Mouse (Mus musculus) embryonic facial prominence, embryonic 15.5 days (tissue): ENCODE results near the gene a. TPM values are rescaled to one million over a fixed set of nuclear protein-coding genes. Genes with fewer than 3 reads are reported as not detected.
"Not testable (repeated sequence)": the region's sequence is repeated elsewhere in the genome, so short reads cannot be mapped to it uniquely, and the experiment has no call there.

Experiments
- ATAC-seq: fragments of 200-750 bp; cut with Nextera tagmentation; 2 replicates; pipeline ENCODE4 v1.8.0; 2017; ENCODE audit warnings: low read depth, moderate TSS enrichment; ENCODE audit not compliant: insufficient number of reproducible peaks, low FRiP score, low TSS enrichment
- H3K27ac ChIP-seq: fragments of 300-500 bp; sonication (generic); replicated peaks from 2 replicates; pipeline ENCODE4 v1.5.1; 2015; ENCODE audit warnings: mild to moderate bottlenecking, inconsistent platforms
- H3K27me3 ChIP-seq: fragments of 300-500 bp; sonication (generic); 2 replicates; pipeline ENCODE4 v1.6.1; 2015; ENCODE audit warnings: inconsistent platforms
- H3K36me3 ChIP-seq: fragments of 300-500 bp; sonication (generic); 2 replicates; pipeline ENCODE4 v1.6.1; 2015; ENCODE audit warnings: mild to moderate bottlenecking, inconsistent platforms
- H3K4me1 ChIP-seq: fragments of 300-500 bp; sonication (generic); 2 replicates; pipeline ENCODE4 v1.6.1; 2015; ENCODE audit warnings: inconsistent platforms
- H3K4me2 ChIP-seq: fragments of 300-500 bp; sonication (generic); replicated peaks from 2 replicates; pipeline ENCODE4 v1.6.1; 2015; ENCODE audit warnings: mild to moderate bottlenecking, inconsistent platforms
- H3K4me3 ChIP-seq: fragments of 300-500 bp; sonication (generic); replicated peaks from 2 replicates; pipeline ENCODE4 v1.5.1; 2015; ENCODE audit warnings: mild to moderate bottlenecking, inconsistent platforms
- H3K9ac ChIP-seq: fragments of 300-500 bp; sonication (generic); 2 replicates; pipeline ENCODE4 v1.6.1; 2015; ENCODE audit warnings: inconsistent platforms
- H3K9me3 ChIP-seq: fragments of 300-500 bp; sonication (generic); replicated peaks from 2 replicates; pipeline ENCODE4 v1.6.1; 2016; ENCODE audit warnings: inconsistent platforms
- WGBS: fragments of 180-500 bp; shearing (Covaris S2); methylation state at CpG from one replicate; pipeline ENCODE4 v1.1.7; 2015; 5-methylcytosine and 5-hydroxymethylcytosine counted together
- polyA plus RNA-seq: library from polyadenylated mRNA; unstranded; fragments of >200 nt; fragmentation: Nextera tagmentation; extraction: Ambion mirVana; gene quantifications from 2 replicates; pipeline ENCODE4 v1.2.1, GENCODE M21; 2015

The a gene
- polyA plus RNA-seq, 1 experiment from 2014 or later: 18.8 TPM

GRCm38 (mm10) chr2:155011086-155011656, 220.0 kb downstream of the a start:
- H3K27me3 ChIP-seq: no peaks in the 10 kb centered on the region
- H3K27ac ChIP-seq: no peak overlapping the region
- no peaks in the 10 kb centered on the region for H3K9me3 ChIP-seq
- WGBS: 45% methylated on average over 3 of the region's 3 CpGs
- ATAC-seq: no peak
- no peak overlapping the region for H3K9ac ChIP-seq
- H3K4me2 ChIP-seq: no peak overlapping the region
- H3K36me3 ChIP-seq: no peaks in the 10 kb centered on the region
- no peak overlapping the region for H3K4me3 ChIP-seq
- no peaks in the 10 kb centered on the region; the same call in 1 of the 2 replicates for H3K4me1 ChIP-seq

- no peak for ATAC-seq
- Histone ChIP-seq H3K9ac (no peak overlapping the region), H3K4me1 (no peaks in the 10 kb centered on the region; the same call in 1 of the 2 replicates), H3K4me3 (no peak overlapping the region), H3K27me3 (no peaks in the 10 kb centered on the region), H3K36me3 (no peaks in the 10 kb centered on the region), H3K4me2 (no peak overlapping the region), H3K27ac (no peak overlapping the region), H3K9me3 (no peaks in the 10 kb centered on the region)
- WGBS: 66% methylated on average over 6 of the region's 6 CpGs
Observed at GRCm38 (mm10) chr2:155012991-155013390, 221.8 kb downstream of the a start.

GRCm38 (mm10) chr2:155016751-155017150, 225.5 kb downstream of the a start:
- not testable (repeated sequence) for H3K9me3 ChIP-seq, H3K4me3 ChIP-seq, H3K27ac ChIP-seq, H3K27me3 ChIP-seq, ATAC-seq, H3K4me2 ChIP-seq, H3K36me3 ChIP-seq, H3K9ac ChIP-seq, H3K4me1 ChIP-seq
- WGBS: 39% methylated on average over 7 of the region's 9 CpGs

GRCm38 (mm10) chr2:155018251-155018755, 227.1 kb downstream of the a start, which contains the start of gene Gm14226:
Gene Gm14226 (plus strand): TSS chr2:155018266.
- WGBS: 1% methylated on average over 24 of the region's 26 CpGs
- Histone ChIP-seq H3K4me3 (peak within 1 kb of the TSS; percentile 48), H3K27ac (peak within 1 kb of the TSS; percentile 94), H3K4me2 (peak within 1 kb of the TSS; percentile 80), H3K9ac (peak within 1 kb of the TSS; percentile 42)
- not testable (repeated sequence) for H3K9me3 ChIP-seq, H3K27me3 ChIP-seq, H3K36me3 ChIP-seq, H3K4me1 ChIP-seq, ATAC-seq

- H3K4me3 ChIP-seq: peak overlapping the region; percentile 48
- WGBS: under 1% methylated on average over 38 of the region's 38 CpGs
- peak; percentile 94 for ATAC-seq
Observed at GRCm38 (mm10) chr2:155018762-155019641, 227.8 kb downstream of the a start.

GRCm38 (mm10) chr2:155019673-155020072, 228.5 kb downstream of the a start:
- Histone ChIP-seq H3K4me1 (peaks cover 8% of the 10 kb centered on the region; the same call in 1 of the 2 replicates), H3K9me3 (no peaks in the 10 kb centered on the region), H3K9ac (peak overlapping the region; percentile 42), H3K27ac (peak overlapping the region; percentile 94), H3K4me2 (peak overlapping the region; percentile 80), H3K4me3 (peak overlapping the region; percentile 48), H3K36me3 (no peaks in the 10 kb centered on the region), H3K27me3 (no peaks in the 10 kb centered on the region)
- peak; percentile 84 for ATAC-seq
- under 1% methylated on average over 22 of the region's 22 CpGs for WGBS

More at GRCm38 (mm10) chr2:155018762-155019641, 227.8 kb downstream of the a start:
- Histone ChIP-seq H3K4me2 (peak overlapping the region; percentile 80), H3K36me3 (no peaks in the 10 kb centered on the region), H3K4me1 (peaks cover 8% of the 10 kb centered on the region; the same call in 1 of the 2 replicates), H3K27me3 (no peaks in the 10 kb centered on the region), H3K27ac (peak overlapping the region; percentile 94), H3K9ac (peak overlapping the region; percentile 42), H3K9me3 (no peaks in the 10 kb centered on the region)

GRCm38 (mm10) chr2:155020247-155020826, 229.1 kb downstream of the a start:
- H3K4me2 ChIP-seq: peak overlapping the region; percentile 80
- not testable (repeated sequence) for H3K9me3 ChIP-seq, H3K4me3 ChIP-seq, H3K4me1 ChIP-seq, H3K27me3 ChIP-seq, H3K9ac ChIP-seq, H3K36me3 ChIP-seq, ATAC-seq, H3K27ac ChIP-seq
- 39% methylated on average over 20 of the region's 20 CpGs for WGBS

GRCm38 (mm10) chr2:155030831-155031230, 239.6 kb downstream of the a start:
- no peak overlapping the region for H3K27ac ChIP-seq
- H3K36me3 ChIP-seq: no peaks in the 10 kb centered on the region
- 44% methylated on average over 7 of the region's 7 CpGs for WGBS
- no peak for ATAC-seq
- no peaks in the 10 kb centered on the region; the same call in 1 of the 2 replicates for H3K27me3 ChIP-seq
- no peaks in the 10 kb centered on the region for H3K9me3 ChIP-seq
- no peak overlapping the region for H3K4me2 ChIP-seq
- peaks cover 27% of the 10 kb centered on the region for H3K4me1 ChIP-seq
- H3K4me3 ChIP-seq: no peak overlapping the region
- H3K9ac ChIP-seq: no peak overlapping the region

GRCm38 (mm10) chr2:155032938-155033710, 241.9 kb downstream of the a start:
- H3K27ac ChIP-seq: peak overlapping the region; percentile 79
- H3K27me3 ChIP-seq: no peaks in the 10 kb centered on the region; the same call in 1 of the 2 replicates
- H3K4me1 ChIP-seq: peaks cover 27% of the 10 kb centered on the region
- no peak overlapping the region for H3K9ac ChIP-seq
- no peaks in the 10 kb centered on the region for H3K36me3 ChIP-seq
- 21% methylated on average over 19 of the region's 19 CpGs for WGBS
- ATAC-seq: peak; percentile 86
- no peak overlapping the region for H3K4me3 ChIP-seq
- peak overlapping the region; percentile 22; the same call in 1 of the 2 replicates for H3K4me2 ChIP-seq
- H3K9me3 ChIP-seq: no peaks in the 10 kb centered on the region

- Histone ChIP-seq H3K9ac (no peak overlapping the region), H3K4me3 (no peak overlapping the region), H3K27me3 (no peaks in the 10 kb centered on the region), H3K27ac (no peak overlapping the region), H3K9me3 (no peaks in the 10 kb centered on the region), H3K36me3 (no peaks in the 10 kb centered on the region), H3K4me2 (no peak overlapping the region), H3K4me1 (0 out of 2 replicates have a peak, but pooled peaks cover 2% of the 10 kb centered on the region)
- ATAC-seq: no peak
- WGBS: 69% methylated on average over 4 of the region's 4 CpGs
Observed at GRCm38 (mm10) chr2:155039956-155040355, 248.8 kb downstream of the a start.
